Mouse (Mus musculus) heart, embryonic 16.5 days (tissue): ENCODE measurements at regions not wholly inside any gene's neighbourhood (a gene's known extent, or its start where the extent isn't known, plus 50 kb on each side); places are given as distances from the start of the nearest gene placed in this dataset.

ENCODE experiments used
- ATAC-seq: fragments of 200-750 bp; cut with Nextera tagmentation; replicated peaks from 2 replicates; pipeline ENCODE4 v1.8.0; 2017; ENCODE audit warnings: moderate number of reproducible peaks; ENCODE audit not compliant: insufficient read depth, low FRiP score; ENCODE audit errors: extremely low read depth
- H3K27ac ChIP-seq: fragments of 300-500 bp; sonication (generic); 2 replicates; pipeline ENCODE4 v1.5.1; 2014; ENCODE audit warnings: mild to moderate bottlenecking, low read length, control low read depth, moderate library complexity
- H3K27me3 ChIP-seq: fragments of 300-500 bp; sonication (generic); 2 replicates; pipeline ENCODE4 v1.6.1; 2014; ENCODE audit warnings: low read length, mixed read lengths; ENCODE audit not compliant: control insufficient read depth, insufficient read depth
- H3K36me3 ChIP-seq: fragments of 300-500 bp; sonication (generic); 2 replicates; pipeline ENCODE4 v1.6.1; 2014; ENCODE audit not compliant: control insufficient read depth, insufficient read depth
- H3K4me1 ChIP-seq: fragments of 300-500 bp; sonication (generic); 2 replicates; pipeline ENCODE4 v1.6.1; 2014; ENCODE audit warnings: low read length, mixed read lengths; ENCODE audit not compliant: control insufficient read depth, insufficient read depth
- H3K4me2 ChIP-seq: fragments of 300-500 bp; sonication (generic); 2 replicates; pipeline ENCODE4 v1.6.1; 2014; ENCODE audit warnings: low read depth, mild to moderate bottlenecking, control low read depth, low read length
- H3K4me3 ChIP-seq: fragments of 300-500 bp; sonication (generic); 2 replicates; pipeline ENCODE4 v1.5.1; 2014; ENCODE audit warnings: mild to moderate bottlenecking, control low read depth, low read length
- H3K9ac ChIP-seq: fragments of 300-500 bp; sonication (generic); 2 replicates; pipeline ENCODE4 v1.6.1; 2014; ENCODE audit warnings: low read length, control low read depth
- H3K9me3 ChIP-seq: fragments of 300-500 bp; sonication (generic); replicated peaks from 2 replicates; pipeline ENCODE4 v1.6.1; 2016; ENCODE audit warnings: low read length; ENCODE audit not compliant: control insufficient read depth
- WGBS: fragments of 180-500 bp; shearing (Covaris S2); extraction: QIAGEN DNeasy Blood & Tissue Kit; methylation state at CpG from one replicate; pipeline ENCODE4 v1.1.7; 2014; 5-methylcytosine and 5-hydroxymethylcytosine counted together

DNA sequence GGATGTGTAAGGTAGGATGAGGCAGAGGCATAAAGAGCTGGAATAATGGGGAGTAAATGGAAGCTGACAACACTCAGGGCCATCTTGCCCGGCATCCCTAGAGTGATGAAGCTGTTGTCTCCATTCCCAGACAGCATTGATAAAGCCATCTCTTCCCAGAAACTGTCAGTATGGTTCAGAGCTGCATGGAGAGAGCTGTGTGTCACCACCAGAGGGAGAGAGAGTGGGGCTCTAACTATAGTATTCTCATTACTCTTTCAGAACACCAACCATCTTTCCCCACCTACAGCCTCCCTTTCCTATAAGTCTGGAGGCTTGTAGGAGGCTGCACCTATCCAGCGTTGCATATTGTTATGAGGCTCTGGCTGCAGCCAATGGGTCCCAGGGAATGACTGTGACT lies 264.0 kb upstream of the Dusp10 start:
- H3K27me3 ChIP-seq: no peaks in the 10 kb centered on the region
- no peak overlapping the region for H3K27ac ChIP-seq
- no peaks in the 10 kb centered on the region for H3K36me3 ChIP-seq
- H3K4me2 ChIP-seq: no peak overlapping the region
- no peaks in the 10 kb centered on the region for H3K9me3 ChIP-seq
- H3K4me1 ChIP-seq: no peaks in the 10 kb centered on the region
- H3K4me3 ChIP-seq: no peak overlapping the region
- no peak for ATAC-seq
- H3K9ac ChIP-seq: no peak overlapping the region
- WGBS: 62% methylated on average over 2 of the region's 2 CpGs

DNA sequence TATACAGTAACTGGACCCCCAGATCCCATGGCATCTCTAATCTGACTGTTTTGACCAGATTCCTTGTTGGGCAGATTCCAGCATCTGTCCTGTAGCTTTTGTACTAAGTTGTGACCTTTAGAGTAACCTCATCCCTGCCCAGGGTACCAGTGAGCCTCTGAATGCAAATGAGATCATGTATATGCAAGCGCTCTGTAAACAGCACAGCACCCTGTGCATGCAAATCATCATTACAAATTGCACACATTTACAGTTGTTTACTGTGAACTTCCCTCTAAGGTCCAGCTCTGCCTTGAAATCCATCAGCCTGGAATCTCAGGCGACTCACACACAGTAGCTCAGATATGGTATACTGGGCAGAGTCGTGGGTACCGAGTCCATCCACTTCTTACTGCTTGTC lies 258.6 kb upstream of the Dusp10 start:
- ATAC-seq: no peak
- H3K4me1 ChIP-seq: no peaks in the 10 kb centered on the region
- WGBS: 81% methylated on average over 4 of the region's 4 CpGs
- H3K36me3 ChIP-seq: no peaks in the 10 kb centered on the region
- no peak overlapping the region for H3K27ac ChIP-seq
- H3K4me2 ChIP-seq: no peak overlapping the region
- no peak overlapping the region for H3K9ac ChIP-seq
- H3K27me3 ChIP-seq: no peaks in the 10 kb centered on the region
- no peaks in the 10 kb centered on the region for H3K9me3 ChIP-seq
- no peak overlapping the region for H3K4me3 ChIP-seq

DNA sequence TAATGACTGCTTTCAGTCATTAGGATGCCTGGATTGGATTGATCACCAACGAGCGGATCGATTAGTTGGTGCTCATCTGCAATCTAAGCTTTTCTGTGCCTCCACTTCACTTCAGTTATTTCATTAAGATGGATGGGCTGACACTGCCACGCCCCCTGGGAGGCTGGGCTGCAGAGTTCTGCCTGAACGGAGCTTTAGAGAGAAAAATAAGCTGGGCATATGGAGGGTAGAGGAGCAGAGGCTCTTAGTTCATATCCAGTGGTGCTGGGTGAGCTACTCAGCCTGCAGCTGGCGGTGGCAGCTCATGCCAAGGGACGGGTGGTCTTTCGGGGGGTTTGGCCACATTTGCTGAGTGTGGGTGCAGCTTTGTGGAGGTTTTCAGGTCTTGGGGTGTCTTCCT lies 256.4 kb upstream of the Dusp10 start:
- H3K4me1 ChIP-seq: no peaks in the 10 kb centered on the region
- no peak overlapping the region for H3K4me2 ChIP-seq
- no peaks in the 10 kb centered on the region for H3K27me3 ChIP-seq
- H3K36me3 ChIP-seq: no peaks in the 10 kb centered on the region
- no peak for ATAC-seq
- 75% methylated on average over 8 of the region's 8 CpGs for WGBS
- H3K4me3 ChIP-seq: no peak overlapping the region
- no peak overlapping the region for H3K27ac ChIP-seq
- no peak overlapping the region for H3K9ac ChIP-seq
- H3K9me3 ChIP-seq: no peaks in the 10 kb centered on the region

DNA sequence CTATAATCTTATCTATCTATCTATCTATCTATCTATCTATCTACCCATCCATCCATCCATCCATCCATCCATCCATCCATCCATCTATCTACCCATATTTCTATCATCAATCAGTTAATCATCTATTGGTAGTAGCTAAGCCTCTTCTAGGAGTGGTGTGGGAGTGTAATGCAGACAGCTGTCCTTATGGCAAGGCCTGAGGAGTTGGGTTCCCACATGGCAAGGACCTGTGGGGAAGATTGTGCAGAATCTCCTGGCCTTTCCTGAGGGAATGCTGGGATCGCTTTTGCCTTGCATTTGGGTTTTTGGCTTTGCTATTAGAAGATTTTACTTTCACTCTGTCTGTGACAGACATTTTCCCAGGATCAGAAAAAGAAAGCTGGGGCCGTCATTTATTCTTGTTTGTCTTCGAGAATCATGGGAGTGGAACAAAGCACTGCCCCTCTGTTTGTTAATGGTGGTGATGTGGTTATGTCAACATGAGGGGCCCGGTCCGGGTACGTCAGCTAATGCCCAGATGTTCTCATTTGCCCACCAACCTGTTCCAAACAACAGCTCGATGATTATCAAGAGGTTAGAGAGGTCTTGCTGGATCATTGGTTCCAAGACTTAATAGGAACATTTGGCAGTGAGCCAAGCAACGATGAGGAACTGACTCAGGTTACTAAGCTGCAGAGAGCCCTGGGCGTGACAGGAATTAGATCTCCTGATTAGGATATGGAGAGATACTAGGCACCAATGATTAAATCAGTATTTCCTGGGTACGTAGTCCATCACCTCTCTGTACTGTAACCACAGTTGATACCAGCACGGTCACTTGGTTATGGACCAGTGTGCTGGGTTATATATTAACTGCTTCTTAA lies 249.0 kb upstream of the Dusp10 start:
- Histone ChIP-seq H3K27me3 (no peaks in the 10 kb centered on the region), H3K9ac (no peak overlapping the region), H3K4me3 (no peak overlapping the region), H3K27ac (no peak overlapping the region), H3K4me2 (no peak overlapping the region), H3K4me1 (no peaks in the 10 kb centered on the region), H3K36me3 (no peaks in the 10 kb centered on the region), H3K9me3 (no peaks in the 10 kb centered on the region)
- WGBS: 71% methylated on average over 11 of the region's 11 CpGs
- ATAC-seq: no peak

DNA sequence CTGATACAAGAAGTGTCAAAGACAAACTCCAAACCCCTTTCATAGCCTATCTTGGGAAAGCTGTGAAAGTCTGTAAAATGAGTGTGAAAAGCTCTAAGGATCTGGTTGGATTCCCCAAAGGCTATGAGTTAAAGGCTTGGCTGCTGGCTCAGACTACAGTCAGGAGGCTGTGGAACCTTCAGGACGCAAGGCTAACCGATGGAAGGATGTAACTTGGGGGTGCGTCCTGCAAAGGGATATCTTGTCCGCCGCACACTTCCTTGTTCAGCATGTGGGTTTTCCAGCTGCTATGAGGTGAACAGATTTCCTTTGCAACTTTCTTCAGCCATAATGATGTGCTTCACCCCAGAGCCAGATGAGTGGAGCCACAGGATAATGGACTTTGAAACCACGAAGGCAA lies 240.3 kb upstream of the Dusp10 start:
- no peaks in the 10 kb centered on the region for H3K9me3 ChIP-seq
- H3K9ac ChIP-seq: no peak overlapping the region
- no peak overlapping the region for H3K27ac ChIP-seq
- ATAC-seq: no peak
- H3K36me3 ChIP-seq: no peaks in the 10 kb centered on the region
- no peaks in the 10 kb centered on the region for H3K27me3 ChIP-seq
- WGBS: 25% methylated on average over 6 of the region's 6 CpGs
- H3K4me1 ChIP-seq: peaks cover 4% of the 10 kb centered on the region; the same call in 1 of the 2 replicates
- no peak overlapping the region for H3K4me2 ChIP-seq
- H3K4me3 ChIP-seq: no peak overlapping the region

DNA sequence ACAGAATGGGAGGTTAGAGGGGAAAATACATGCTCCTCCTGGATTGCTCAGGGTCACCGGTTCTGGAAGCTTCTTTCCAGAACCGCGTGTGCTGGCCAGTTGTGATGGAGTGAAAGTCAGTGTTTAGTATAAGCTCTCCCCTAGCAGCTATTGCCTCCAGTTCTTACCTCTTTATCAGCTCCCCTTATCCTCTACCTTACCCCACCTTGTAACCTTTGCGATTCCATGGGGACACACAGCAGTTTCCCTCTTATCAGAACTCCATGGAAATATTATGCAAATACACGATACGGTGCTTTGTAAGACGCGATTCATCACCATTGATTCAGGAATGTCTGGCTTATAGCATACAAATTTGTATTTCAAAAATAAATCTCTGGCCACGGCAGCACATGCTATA lies 232.9 kb upstream of the Dusp10 start:
- Histone ChIP-seq H3K4me1 (peaks cover 4% of the 10 kb centered on the region; the same call in 1 of the 2 replicates), H3K36me3 (no peaks in the 10 kb centered on the region), H3K4me3 (no peak overlapping the region), H3K4me2 (no peak overlapping the region), H3K27me3 (no peaks in the 10 kb centered on the region), H3K9me3 (no peaks in the 10 kb centered on the region), H3K27ac (no peak overlapping the region), H3K9ac (no peak overlapping the region)
- 93% methylated on average over 9 of the region's 9 CpGs for WGBS
- ATAC-seq: no peak

DNA sequence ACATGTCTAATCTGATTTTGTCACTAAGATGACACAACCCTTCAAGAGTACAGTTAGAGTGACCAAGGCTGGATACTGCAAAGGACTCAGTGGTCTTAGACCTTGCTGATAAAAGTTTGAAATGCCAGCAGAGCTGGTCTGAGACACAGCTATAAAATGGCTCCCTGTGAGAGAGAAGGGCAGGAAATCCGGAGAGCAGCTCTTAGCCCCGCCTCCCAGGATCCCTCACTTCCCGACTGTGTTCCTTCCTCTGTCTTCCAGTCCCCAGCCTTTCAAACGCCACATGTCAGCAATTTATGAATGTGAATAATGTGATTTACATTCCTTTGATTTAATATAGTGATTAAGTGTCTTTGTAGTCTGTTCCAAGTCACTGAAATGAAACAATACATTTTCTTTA lies 232.3 kb upstream of the Dusp10 start:
- no peaks in the 10 kb centered on the region for H3K9me3 ChIP-seq

DNA sequence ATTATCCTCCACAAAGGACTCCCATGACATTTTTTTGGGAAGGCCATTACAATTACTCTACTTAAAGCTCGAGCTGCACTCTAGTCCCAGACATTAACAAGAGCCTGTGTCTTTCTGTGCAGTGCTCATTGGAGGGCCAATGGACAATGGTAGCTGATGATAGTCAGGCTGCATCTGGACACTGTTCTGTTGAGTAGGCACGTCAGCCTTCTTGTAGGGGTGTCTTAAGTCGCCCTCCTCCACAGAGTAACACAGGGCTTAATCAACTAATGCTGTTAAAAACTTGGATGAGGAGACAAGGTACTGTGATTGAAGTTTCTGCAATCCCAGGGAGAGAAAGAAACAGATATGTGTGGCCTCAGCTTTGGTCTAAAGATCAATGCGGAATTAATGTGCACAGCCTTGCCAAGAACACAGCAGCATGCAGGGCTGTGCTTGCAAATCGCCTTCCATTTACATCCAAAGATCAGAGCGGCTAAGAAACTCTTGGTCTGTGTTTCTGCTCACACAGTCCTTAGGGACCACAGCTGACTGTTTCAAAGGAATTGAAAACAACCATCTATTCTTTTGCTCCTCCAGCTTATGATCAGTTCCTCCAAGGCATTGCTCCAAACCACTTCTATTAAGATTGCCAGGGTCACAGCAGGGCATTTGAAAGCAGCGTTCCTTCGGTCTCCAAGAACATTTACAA lies 229.5 kb upstream of the Dusp10 start:
- H3K4me3 ChIP-seq: no peak overlapping the region
- H3K9ac ChIP-seq: no peak overlapping the region
- no peak overlapping the region for H3K4me2 ChIP-seq
- peaks cover 4% of the 10 kb centered on the region; the same call in 1 of the 2 replicates for H3K4me1 ChIP-seq
- no peaks in the 10 kb centered on the region for H3K27me3 ChIP-seq
- no peak for ATAC-seq
- H3K36me3 ChIP-seq: no peaks in the 10 kb centered on the region
- H3K9me3 ChIP-seq: no peaks in the 10 kb centered on the region
- WGBS: 63% methylated on average over 8 of the region's 8 CpGs
- no peak overlapping the region for H3K27ac ChIP-seq

More for the DNA sequence above, 232.3 kb upstream of the Dusp10 start:
- H3K27me3 ChIP-seq: no peaks in the 10 kb centered on the region
- H3K4me3 ChIP-seq: no peak overlapping the region
- WGBS: 62% methylated on average over 4 of the region's 4 CpGs
- no peaks in the 10 kb centered on the region for H3K36me3 ChIP-seq
- ATAC-seq: no peak
- peaks cover 4% of the 10 kb centered on the region; the same call in 1 of the 2 replicates for H3K4me1 ChIP-seq
- H3K27ac ChIP-seq: no peak overlapping the region
- no peak overlapping the region for H3K9ac ChIP-seq
- no peak overlapping the region for H3K4me2 ChIP-seq

DNA sequence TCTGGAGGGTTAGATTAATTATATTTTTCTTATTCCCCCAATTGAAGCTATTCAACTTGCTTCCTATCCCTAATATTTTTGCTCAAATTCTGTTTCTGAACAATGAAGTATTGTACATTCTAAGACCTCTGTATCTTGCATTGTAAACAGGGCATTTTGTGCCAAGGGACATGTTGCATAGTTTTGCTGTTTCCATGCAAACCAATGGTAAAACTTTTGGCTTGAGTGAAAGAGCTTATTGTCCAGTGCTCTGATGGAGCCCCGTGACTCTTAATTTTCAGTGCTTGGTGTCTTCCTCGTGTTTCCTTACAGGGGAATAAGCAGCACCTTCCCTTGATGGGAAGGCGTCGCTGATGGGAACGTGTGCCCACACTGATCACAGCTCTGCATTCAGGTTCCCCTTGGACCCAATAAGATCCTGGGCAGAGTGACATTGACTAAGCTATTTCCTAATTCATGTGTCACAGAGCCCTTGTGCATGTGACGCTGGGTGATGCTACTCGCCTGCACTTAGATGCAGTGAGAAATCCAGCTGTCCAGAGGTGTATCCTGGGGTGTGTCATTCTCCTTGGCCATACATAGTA lies 220.8 kb upstream of the Dusp10 start:
- H3K9ac ChIP-seq: no peak overlapping the region
- ATAC-seq: no peak
- no peak overlapping the region for H3K27ac ChIP-seq
- 84% methylated on average over 7 of the region's 7 CpGs for WGBS
- no peak overlapping the region for H3K4me2 ChIP-seq
- H3K4me3 ChIP-seq: no peak overlapping the region
- peaks cover 13% of the 10 kb centered on the region; the same call in 1 of the 2 replicates for H3K4me1 ChIP-seq
- H3K27me3 ChIP-seq: no peaks in the 10 kb centered on the region
- no peaks in the 10 kb centered on the region for H3K9me3 ChIP-seq
- no peaks in the 10 kb centered on the region for H3K36me3 ChIP-seq
